Mouse (Mus musculus) ES-Bruce4 (cell line): ENCODE results near the gene Plac1.

Source experiments
- CTCF ChIP-seq: IDR thresholded peaks from one replicate; pipeline ENCODE4 v1.8.1; 2011; ENCODE audit warnings: low read depth, low read length
- EP300 ChIP-seq: IDR thresholded peaks from 2 replicates; pipeline ENCODE4 v1.6.1; 2011; ENCODE audit warnings: low read depth, low read length; ENCODE audit not compliant: insufficient read depth

GRCm38 (mm10) chrX:53088663-53089292, 151.1 kb downstream of the Plac1 start:
- no peak for TF ChIP-seq EP300
- no peak for TF ChIP-seq CTCF
